Mouse (Mus musculus) heart, adult 11 months (tissue): Measurements from ENCODE around the gene Olfr434.
A peak's percentile ranks its signal among the peaks of the same experiment; 100 is the strongest.
"Not testable (repeated sequence)": the region's sequence is repeated elsewhere in the genome, so short reads cannot be mapped to it uniquely, and the experiment has no call there.

Experiments used
- DNase-seq: peaks from one replicate; pipeline ENCODE4 v3.0.0; 2022

Gene Olfr434

DNA sequence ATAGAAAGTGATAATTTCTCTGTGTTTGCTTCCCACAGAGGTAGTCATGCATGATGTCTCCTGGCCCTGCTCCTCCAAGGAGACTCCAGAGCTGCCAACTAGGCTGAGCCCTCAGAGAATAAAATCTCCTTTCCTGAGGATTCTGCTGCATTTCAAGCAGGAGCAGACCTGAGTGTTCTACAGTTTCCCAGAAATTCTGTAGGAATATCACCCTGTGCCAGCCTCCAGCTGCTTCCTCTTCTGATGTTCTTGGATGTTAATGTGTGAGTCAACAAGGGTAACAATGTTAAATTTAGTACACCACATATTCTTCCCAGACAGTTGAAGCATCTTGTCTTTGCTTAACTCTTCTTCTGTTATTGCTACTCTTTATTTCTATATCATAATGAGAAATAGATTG lies at the start of gene Olfr434:
Gene Olfr434 (plus strand): TSS at position 149 of the 400 bp plus-strand sequence.
- DNase-seq = not testable (repeated sequence)

DNA sequence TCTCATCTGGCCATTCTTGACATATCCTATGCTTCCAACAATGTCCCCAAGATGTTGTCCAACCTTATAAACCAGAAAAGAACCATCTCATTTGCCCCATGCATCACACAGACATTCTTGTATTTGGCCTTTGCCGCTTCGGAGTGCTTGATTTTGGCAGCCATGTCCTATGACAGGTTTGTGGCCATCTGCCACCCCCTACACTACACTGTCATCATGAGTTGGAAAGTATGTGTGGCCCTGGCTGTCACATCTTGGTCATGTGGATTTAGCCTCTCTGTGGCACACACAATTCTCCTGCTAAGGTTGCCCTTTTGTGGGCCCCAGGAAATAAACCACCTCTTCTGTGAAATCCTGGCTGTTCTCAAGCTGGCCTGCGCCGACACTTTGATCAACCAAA lies 45.6 kb upstream of the Olfr434 start:
- peak; percentile 82 for DNase-seq

DNA sequence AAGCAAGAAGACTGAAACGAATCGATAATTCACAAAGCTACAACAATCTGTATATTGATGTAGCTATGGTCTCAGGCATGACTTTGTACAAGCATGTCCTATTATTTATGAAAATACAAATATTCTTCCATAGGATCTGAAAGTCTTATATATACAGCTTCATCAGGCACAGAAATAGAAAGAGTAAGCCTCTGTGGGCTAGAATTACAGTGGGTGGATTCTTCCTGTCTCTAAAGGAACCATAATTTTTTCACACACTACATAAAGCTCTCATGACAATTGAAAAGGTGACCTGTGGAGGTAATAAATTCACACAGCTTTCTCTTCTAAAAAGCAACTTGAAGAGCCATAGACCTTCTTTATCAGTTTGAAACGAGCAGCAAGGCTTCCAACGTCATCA lies 41.0 kb upstream of the Olfr434 start, which contains the start of gene Olfr13:
Gene Olfr13 (plus strand): TSS at position 301 of the 400 bp plus-strand sequence.
- no peak for DNase-seq

DNA sequence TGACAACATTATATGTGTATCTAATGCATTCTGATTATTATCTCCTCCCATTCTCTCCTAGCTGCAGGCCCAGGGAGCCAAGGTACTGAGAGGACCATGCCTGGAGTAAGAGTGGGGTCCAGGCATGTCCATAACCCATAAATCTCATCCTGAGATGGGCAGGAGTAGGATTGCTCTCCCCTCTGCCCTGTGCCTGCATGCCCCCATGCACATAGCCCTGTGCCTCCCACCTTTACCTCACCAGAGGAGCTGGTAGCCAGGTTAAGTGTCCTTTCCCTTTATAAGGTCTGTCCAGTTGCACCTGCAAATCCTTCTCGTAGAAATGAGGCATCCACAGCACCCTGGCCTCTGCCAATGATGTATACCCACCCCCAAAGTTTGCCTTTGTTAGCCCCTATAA lies 34.7 kb upstream of the Olfr434 start:
- DNase-seq = no peak

DNA sequence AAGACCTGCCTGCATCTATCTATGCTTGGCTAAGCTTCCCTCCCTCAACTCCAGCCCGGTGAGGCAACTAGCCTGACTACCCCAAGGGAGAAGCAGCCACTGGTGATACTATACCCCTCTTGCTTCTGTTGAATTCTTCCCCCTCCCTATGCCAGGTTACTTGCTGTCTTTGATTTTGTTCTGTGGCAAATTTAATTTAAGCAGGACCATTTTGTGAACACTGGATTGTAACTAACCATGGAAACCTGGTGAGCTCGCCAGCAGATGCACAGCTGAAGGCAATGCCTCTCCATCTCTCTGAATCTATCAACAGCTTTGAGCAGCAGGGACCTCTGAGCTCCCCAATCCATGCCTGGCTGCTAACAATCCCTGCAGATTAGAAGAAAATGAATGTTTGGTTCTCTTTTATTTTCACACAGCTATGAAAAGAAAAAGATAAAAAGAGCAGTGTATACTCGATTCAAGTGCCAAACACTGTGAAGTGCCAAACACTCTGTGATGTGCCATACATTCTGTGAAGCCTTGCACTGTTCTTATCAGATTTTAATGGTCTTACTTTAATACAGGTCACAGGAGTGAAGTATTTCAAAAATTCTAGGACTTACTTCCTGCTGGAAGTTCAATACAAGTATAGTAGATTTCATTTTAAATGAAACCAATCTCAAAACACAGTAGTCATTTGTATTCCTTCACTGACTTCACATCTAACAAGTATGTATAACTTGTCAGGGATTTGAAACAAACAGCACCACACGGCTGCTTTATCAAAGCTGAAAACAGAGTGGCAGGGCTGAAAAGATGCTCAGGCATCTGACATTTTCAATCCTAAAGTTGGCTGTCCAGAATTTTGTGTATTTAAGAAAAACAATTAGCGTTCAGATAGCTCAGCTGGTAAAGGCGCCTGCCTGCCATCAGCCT lies 34.0 kb upstream of the Olfr434 start:
- no peak for DNase-seq

DNA sequence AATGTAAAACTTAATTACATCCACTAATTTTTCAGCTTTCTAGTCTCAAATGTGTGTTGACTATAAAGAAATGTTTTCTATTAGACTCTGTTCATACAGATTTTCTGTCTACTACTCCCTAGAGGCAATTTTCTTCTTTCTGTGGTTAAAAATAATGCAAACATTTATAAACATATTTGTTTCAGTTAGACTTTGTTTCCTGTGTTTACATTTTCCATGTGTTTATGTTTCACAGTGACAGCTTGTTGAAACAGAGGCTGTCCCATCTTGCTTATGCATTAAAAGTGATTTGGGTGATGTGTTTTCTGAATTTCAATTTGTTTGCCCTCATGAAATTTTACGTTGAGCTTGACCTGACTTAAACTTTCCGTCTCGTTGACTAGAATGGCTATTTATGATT lies 21.8 kb upstream of the Olfr434 start:
- no peak for DNase-seq

DNA sequence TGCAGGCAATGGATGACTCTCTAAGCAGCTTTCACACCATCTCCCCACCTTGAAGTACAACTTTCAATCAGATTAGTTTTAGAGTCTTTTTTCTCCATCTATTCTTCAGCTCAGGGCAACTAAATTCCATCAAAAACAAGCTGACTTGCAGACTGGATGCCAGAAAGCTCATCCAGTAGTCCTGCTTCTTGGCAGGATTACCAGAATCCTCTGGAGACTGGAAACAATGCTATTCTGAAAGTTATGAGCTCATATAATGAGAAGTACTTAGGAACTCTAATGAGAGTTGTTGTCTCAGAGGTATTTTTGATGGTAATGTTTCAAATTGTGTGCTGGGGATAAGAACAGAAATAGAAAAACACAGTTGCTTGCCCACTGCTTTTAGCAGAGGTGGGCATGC lies 16.0 kb upstream of the Olfr434 start, which contains the start of gene Olfr435:
Gene Olfr435 (plus strand): TSS at position 366 of the 400 bp plus-strand sequence.
- no peak for DNase-seq

DNA sequence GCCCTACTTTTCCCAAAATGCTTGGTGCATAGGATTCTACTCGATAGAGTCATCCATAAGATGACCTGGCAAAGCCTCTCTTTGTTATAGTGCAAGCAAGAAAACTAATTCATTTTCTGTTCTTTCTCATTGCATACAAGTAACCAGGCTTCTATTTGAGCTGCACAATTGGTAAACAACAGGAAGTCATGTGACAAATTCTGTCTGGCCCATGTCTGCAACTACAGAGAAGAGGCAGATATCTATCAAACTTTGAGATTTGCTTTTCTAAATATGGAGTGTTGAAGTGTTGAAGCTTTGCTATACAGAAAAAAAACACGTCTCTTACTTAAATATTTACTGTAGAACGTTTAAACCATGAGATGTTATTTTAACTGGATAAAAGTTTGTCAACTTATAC lies 14.7 kb upstream of the Olfr434 start:
- no peak for DNase-seq

DNA sequence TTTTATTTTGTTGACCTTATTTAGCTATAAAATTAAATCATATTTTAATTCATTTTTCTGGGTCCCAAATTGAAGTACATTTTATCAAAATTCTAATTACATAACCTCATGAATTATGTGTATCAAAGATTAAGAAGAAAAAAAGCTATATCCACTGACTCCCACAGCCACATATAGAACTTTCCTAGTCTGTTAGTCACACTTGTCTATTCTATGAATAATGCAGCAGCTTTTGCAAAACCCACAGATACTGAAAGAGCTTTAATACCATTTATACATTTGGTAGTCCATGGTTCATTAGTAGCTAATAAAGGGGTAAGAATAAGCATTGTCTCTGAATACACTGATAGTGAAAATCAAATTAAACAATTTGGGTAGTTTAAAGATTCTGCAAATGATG lies 10.0 kb upstream of the Olfr434 start:
- DNase-seq = no peak

DNA sequence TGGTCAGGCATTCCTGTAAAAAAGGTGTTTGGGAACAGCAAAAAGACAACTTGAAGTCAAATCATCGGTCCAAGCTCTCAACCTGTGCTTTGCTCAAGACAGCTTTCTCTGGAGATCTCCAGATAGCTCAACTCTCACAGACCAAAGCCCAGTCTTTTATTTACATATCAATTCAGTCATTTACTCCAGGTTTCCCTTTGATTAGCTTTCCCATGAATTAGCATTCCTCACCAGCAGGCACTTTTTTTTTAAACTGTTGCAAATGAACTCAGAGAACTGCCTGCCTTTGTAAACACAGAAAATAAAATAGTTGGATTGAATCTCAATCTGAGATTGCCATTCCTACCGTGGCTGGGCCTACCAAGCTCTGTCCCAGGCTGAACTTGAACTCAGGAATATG lies 7.5 kb upstream of the Olfr434 start:
- DNase-seq = no peak

DNA sequence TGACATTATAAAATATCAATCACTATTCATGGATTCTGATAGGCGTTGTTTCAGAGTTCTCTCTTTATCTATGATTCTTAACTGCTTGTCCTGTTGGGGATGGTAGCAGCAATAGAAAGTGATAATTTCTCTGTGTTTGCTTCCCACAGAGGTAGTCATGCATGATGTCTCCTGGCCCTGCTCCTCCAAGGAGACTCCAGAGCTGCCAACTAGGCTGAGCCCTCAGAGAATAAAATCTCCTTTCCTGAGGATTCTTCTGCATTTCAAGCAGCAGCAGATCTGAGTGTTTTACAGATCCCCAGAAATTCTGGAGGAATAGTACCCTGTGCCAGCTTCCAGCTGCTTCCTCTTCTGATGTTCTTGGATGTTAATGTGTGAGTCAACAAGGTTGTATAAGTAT lies 18.4 kb downstream of the Olfr434 start, which contains the start of gene Olfr47:
Gene Olfr47 (plus strand): TSS at position 275 of the 400 bp plus-strand sequence.
- not testable (repeated sequence) for DNase-seq

DNA sequence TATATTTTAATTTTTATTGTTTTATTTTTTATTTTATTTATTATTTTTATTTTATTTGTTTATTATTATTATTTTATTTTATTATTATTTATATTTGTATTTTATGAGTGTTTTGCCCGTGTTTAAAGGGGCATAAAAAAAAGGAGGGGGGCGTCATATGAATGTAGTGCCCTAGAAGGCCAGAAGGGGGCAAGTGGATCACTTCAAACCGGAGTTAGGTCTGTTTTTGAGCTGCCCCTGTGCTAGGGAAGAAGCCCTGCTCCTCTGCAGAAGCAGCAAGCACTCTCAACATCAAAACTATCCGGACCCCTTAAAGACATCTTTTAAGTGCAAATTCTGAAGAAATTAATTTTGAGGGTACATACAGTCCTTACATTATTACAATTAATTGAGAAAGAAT lies 29.2 kb downstream of the Olfr434 start:
- DNase-seq = no peak

DNA sequence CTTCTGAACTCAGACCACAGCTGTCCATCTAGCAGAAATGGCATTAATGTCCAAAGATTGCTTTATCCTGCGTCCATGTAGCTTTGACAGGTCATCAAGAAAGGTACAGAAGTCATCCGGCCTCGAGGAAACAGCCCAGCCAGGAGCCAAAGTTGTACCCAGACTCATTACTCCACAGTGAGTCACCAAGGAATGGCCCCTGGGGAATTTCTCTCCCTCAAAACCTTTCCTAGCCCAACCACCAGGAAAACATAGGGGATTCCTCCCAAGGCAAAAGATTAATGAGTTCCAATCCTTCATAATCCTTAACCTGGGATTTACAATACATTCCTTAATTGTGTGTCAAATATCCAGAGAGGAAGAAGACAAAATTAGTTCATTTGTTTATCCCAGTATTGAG lies 34.6 kb downstream of the Olfr434 start:
- DNase-seq = no peak

DNA sequence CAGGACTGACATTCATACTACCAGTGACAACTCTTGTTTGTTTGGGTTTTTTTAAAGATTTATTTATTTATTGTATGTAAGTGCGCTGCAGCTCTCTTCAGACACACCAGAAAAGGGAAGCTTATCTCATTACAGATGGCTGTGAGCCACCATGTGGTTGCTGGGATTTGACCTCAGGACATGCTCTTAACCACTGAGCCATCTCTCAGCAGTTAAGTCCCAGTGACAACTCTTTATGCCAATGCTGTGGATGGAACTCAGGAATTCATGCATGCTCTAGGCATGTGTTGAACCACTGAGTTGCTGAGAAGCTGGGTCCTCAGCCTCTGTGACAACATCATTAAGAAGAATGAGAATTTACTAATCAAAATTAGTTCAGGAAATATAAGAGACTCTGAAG lies 40.2 kb downstream of the Olfr434 start:
- DNase-seq = no peak

DNA sequence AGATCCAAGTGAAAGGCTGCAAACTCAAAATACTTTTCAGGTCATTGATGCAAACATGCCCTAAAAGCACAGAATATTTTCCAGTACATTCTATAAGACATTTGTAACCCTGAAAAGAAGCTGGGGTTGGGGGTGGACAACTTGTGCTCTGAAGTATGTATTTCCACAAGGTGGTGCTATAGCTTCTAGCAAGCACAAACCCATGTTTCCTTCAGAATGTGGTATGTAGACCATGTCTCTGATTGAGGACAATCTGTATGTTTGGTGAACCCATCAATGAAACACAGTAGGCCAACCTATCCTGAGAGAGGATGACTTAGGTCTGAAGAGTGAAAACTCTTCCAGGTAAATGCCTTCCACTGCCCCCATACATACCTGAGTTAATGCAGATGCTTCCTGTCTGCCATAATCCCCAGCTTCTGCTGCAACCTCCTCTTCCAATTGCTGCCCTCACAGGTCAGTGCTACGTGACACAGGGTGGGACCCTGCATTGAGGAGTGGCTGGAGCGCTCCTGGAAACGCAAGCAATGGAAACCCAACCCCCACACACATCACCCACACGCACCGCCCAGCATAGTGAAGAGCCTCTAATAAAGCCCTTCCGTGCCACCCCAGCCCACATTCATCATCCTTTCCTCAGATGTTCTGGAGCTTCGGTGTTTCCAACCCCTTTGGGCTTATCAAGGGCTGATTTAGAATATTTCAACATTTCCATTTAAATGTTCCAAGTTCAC lies 41.5 kb downstream of the Olfr434 start:
- no peak for DNase-seq

DNA sequence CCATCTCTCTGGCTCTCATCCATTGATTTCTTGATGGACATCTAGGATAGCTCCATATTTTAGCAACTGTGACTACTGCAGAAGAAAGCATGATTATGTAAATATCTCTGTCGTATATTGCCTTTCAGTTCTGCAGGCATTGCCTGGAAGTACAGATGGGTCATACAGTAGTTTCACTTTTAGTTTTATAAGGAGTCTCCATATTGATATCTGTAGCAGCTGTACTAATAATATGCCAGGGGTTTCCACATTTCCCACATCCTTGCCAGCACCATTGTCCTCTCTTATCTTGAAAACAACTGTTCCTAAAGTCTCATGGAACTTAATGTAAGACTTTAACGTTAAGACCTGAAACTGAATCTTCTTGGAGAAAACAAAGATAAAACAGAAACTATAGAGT lies 47.9 kb downstream of the Olfr434 start:
- DNase-seq = peak; percentile 76

DNA sequence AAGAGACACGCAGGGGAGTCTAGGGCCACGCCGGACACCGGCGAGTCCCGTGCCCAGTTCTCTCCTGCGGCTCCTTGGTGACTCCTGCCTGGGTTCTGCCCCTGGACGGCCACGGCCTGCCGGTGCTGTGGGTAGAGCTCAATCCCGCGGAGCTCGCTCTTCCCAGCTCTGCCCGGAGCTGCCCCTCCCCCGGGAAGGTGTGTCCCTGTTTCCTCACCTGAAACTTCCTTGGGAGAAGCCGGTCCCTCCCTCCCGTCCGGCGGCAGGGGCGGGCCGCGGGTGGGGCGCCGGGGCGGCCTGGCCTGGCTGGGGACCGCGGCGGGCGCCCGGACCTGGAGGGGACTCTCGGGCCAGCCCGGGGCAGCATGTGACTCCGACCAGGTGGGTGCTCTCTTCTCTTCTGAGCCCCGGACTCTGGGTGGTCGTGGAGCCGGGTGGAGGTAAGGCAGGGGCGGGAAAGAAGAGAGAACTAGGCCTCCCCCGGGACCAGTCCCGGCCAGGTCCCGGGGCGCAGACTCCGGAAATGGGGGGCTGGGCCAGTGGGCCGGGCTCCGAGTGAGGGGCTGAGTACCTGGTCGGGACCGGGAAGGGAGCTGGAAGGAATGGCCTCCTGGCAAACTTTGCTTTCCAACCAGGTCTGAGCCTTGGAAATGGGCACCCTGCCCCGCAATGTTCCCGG lies 52.7 kb downstream of the Olfr434 start, which contains the start of gene Arhgef5:
Gene Arhgef5 (plus strand): TSS at position 220 of the 679 bp plus-strand sequence.
- DNase-seq = peak; percentile 97

DNA sequence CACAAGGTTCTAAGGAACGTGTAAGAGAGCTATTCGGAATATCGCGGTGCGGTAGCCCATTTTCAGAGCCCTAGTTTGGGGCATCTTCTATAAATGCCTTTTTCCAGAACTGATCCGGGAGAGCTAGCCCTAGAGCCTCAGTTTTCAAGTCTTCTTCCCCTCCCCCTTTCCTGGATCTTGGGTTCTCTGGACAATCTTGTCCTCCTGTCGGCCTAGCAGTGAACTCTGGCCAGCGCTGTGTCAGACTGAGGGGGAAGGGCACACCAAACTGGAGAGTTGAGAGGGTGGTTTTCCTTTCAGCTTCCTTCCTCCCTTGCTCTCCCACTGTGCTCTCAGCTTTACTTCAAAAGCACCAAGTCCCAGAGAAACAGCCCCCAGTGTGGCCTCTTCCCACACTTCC lies 53.5 kb downstream of the Olfr434 start:
- peak; percentile 94 for DNase-seq
